Mouse (Mus musculus) lung, embryonic 16.5 days (tissue): ENCODE measurements around the gene Tmem97. TPM values are rescaled to one million over a fixed set of nuclear protein-coding genes. Genes with fewer than 3 reads are reported as not detected.
"Not testable (repeated sequence)": the region's sequence is repeated elsewhere in the genome, so short reads cannot be mapped to it uniquely, and the experiment has no call there.

ENCODE experiments used
- ATAC-seq: fragments of 200-750 bp; cut with Nextera tagmentation; 2 replicates; pipeline ENCODE4 v1.8.0; 2017; ENCODE audit warnings: low read depth, mild to moderate bottlenecking, moderate library complexity
- H3K27ac ChIP-seq: fragments of 300-500 bp; sonication (generic); 2 replicates; pipeline ENCODE4 v1.5.1; 2014; ENCODE audit warnings: mild to moderate bottlenecking, control low read depth, low read length
- H3K27me3 ChIP-seq: fragments of 300-500 bp; sonication (generic); 2 replicates; pipeline ENCODE4 v1.6.1; 2014; ENCODE audit warnings: low read depth, low read length, mixed read lengths; ENCODE audit not compliant: control insufficient read depth, insufficient read depth
- H3K36me3 ChIP-seq: fragments of 300-500 bp; sonication (generic); 2 replicates; pipeline ENCODE4 v1.6.1; 2014; ENCODE audit warnings: low read length; ENCODE audit not compliant: control insufficient read depth, insufficient read depth
- H3K4me1 ChIP-seq: fragments of 300-500 bp; sonication (generic); replicated peaks from 2 replicates; pipeline ENCODE4 v1.6.1; 2014; ENCODE audit warnings: low read length, mixed read lengths; ENCODE audit not compliant: control insufficient read depth, insufficient read depth
- H3K4me2 ChIP-seq: fragments of 300-500 bp; sonication (generic); 2 replicates; pipeline ENCODE4 v1.6.1; 2014; ENCODE audit warnings: low read depth, low read length, control low read depth
- H3K4me3 ChIP-seq: fragments of 300-500 bp; sonication (generic); 2 replicates; pipeline ENCODE4 v1.5.1; 2014; ENCODE audit warnings: mild to moderate bottlenecking, low read length, control low read depth
- H3K9ac ChIP-seq: fragments of 300-500 bp; sonication (generic); 2 replicates; pipeline ENCODE4 v1.6.1; 2014; ENCODE audit warnings: low read length, control low read depth
- H3K9me3 ChIP-seq: fragments of 300-500 bp; sonication (generic); 2 replicates; pipeline ENCODE4 v1.6.1; 2016; ENCODE audit warnings: low read length; ENCODE audit not compliant: control insufficient read depth
- WGBS: fragments of 180-500 bp; shearing (Covaris S2); extraction: QIAGEN DNeasy Blood & Tissue Kit; methylation state at CpG from one replicate; pipeline ENCODE4 v1.1.7; 2014; 5-methylcytosine and 5-hydroxymethylcytosine counted together
- polyA plus RNA-seq: library from polyadenylated mRNA; unstranded; fragments of >200 nt; fragmentation: Nextera tagmentation; extraction: Ambion mirVana; gene quantifications from 2 replicates; pipeline ENCODE4 v1.2.1, GENCODE M21; 2015

Tmem97 gene
- 64.7 and 71.5 TPM in 2 replicates for polyA plus RNA-seq

- under 1% methylated on average over 59 of the region's 60 CpGs for WGBS
- peak within 1 kb of the TSS; percentile 80 for H3K9ac ChIP-seq
- no peaks in the 10 kb centered on the region for H3K27me3 ChIP-seq
- H3K36me3 ChIP-seq: peaks cover 2% of the 10 kb centered on the region; the same call in 1 of the 2 replicates
- ATAC-seq: peak; percentile 100
- peak within 1 kb of the TSS; percentile 79 for H3K4me3 ChIP-seq
- H3K9me3 ChIP-seq: no peaks in the 10 kb centered on the region
- peak within 1 kb of the TSS; percentile 93 for H3K4me2 ChIP-seq
- H3K4me1 ChIP-seq: peaks cover 25% of the 10 kb centered on the region
- H3K27ac ChIP-seq: peak within 1 kb of the TSS; percentile 81
Observed at GRCm38 (mm10) chr11:78550168-78551058, at the start of gene Tmem97. Gene Tmem97, minus strand, starts transcription at chr11:78550777.

DNA sequence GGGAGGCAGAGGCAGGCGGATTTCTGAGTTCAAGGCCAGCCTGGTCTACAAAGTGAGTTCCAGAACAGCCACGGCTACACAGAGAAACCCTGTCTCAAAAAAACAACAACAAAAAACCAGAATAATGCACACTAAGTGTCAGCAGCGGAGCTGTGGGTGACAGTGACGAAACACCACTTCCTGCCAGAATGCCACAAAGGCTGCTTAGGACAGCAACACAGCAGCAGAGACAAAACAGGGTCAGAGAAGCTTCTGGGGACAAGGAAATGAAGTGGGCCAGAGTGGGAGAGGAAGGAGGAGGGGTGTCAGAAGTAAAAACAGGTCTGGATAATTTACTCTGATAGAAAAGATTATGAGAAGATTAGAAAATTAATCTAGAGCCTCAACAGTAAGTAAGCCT, 49.5 kb upstream of the Tmem97 start:
- peak; percentile 63 for ATAC-seq
- H3K4me3 ChIP-seq: no peak overlapping the region
- 55% methylated on average over 4 of the region's 4 CpGs for WGBS

DNA sequence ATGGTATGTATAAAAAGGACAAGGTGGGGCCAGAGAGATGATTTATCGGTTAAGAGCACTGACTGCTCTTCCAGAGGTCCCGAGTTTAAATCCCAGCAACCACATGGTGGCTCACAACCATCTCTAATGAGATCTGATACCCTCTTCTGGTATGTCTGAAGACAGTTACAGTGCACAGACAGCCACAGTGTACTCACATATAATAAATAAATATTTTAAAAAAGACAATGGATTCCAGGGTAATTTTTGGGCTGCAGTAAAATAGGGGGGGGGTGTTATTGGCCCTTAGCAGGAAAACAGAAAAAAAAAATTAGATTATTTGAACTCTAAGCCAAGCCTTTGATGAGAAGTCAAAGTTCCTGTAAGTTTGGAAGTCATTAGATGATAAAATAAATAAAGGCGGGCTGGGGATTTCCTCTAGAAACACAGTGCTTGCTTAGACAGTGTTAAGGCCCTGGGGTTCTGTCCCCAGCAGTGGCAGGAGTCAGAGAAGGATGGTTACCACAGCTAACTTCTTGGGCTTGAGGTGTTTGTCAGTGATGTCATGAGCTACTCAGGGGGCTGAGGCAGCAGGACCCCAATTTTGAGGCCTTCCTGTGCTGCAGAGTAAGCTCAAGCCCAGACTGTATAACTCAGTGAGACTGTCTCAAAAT, 48.3 kb upstream of the Tmem97 start:
- ATAC-seq: peak; percentile 74; the same call in 1 of the 2 replicates
- H3K27me3 ChIP-seq: no peaks in the 10 kb centered on the region
- H3K9me3 ChIP-seq: no peaks in the 10 kb centered on the region
- H3K4me2 ChIP-seq: no peak overlapping the region
- H3K4me1 ChIP-seq: peaks cover 7% of the 10 kb centered on the region; the same call in 1 of the 2 replicates
- H3K4me3 ChIP-seq: no peak overlapping the region
- peak overlapping the region; percentile 66 for H3K27ac ChIP-seq
- 37% methylated on average over 3 of the region's 3 CpGs for WGBS
- no peak overlapping the region for H3K9ac ChIP-seq
- H3K36me3 ChIP-seq: no peaks in the 10 kb centered on the region

More for the DNA sequence above, 49.5 kb upstream of the Tmem97 start:
- Histone ChIP-seq H3K27me3 (no peaks in the 10 kb centered on the region), H3K27ac (peak overlapping the region; percentile 18; the same call in 1 of the 2 replicates), H3K9me3 (no peaks in the 10 kb centered on the region), H3K4me2 (no peak overlapping the region), H3K36me3 (no peaks in the 10 kb centered on the region), H3K4me1 (peaks cover 7% of the 10 kb centered on the region; the same call in 1 of the 2 replicates), H3K9ac (no peak overlapping the region)

DNA sequence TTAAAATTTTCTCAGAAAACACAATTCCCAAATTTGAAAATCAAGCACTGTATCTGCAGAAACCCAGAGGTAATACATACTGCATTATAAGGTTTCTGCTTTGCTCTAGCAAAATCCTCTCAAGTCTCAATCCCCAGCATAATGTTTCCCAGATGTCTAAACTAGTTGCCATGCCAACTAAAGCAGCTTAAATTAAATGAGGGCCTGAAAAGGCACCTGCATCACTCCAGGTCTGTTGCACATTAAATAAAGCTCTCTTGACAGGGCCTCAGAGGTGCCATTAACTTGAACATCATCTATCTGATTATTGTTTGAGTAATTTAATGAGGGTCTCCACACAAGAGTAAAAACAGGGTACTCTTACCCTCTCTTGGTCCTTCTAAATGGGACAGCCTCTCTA, 46.2 kb upstream of the Tmem97 start:
- ATAC-seq: no peak
- Histone ChIP-seq H3K27me3 (no peaks in the 10 kb centered on the region), H3K4me3 (no peak overlapping the region), H3K36me3 (no peaks in the 10 kb centered on the region), H3K4me1 (peaks cover 7% of the 10 kb centered on the region; the same call in 1 of the 2 replicates), H3K4me2 (no peak overlapping the region), H3K9ac (no peak overlapping the region), H3K27ac (no peak overlapping the region), H3K9me3 (no peaks in the 10 kb centered on the region)

DNA sequence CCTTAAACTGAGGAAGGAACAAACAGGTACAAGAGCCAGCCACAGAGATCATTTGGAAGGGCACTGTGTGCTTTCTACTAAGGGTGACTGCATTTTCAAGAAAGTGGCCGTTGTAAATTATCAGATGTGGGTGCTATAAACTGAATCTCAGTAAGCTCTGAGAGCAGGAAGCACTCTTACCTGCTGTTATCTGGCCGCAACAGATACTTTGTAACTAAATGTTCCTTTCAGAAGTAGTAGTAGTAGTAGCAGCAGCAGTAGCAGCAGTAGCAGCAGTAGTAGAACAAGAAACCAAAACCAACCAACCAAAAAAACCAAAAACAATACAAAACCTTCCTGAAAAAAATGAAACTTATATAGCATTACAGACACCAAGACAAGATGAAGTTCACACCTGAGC, 45.2 kb upstream of the Tmem97 start:
- WGBS: 87% methylated on average over 2 of the region's 2 CpGs
- no peak overlapping the region for H3K9ac ChIP-seq
- no peaks in the 10 kb centered on the region for H3K27me3 ChIP-seq
- no peaks in the 10 kb centered on the region for H3K36me3 ChIP-seq
- no peak overlapping the region for H3K4me2 ChIP-seq
- no peak overlapping the region for H3K27ac ChIP-seq
- no peaks in the 10 kb centered on the region for H3K9me3 ChIP-seq
- no peak overlapping the region for H3K4me3 ChIP-seq
- ATAC-seq: no peak
- peaks cover 5% of the 10 kb centered on the region; the same call in 1 of the 2 replicates for H3K4me1 ChIP-seq

DNA sequence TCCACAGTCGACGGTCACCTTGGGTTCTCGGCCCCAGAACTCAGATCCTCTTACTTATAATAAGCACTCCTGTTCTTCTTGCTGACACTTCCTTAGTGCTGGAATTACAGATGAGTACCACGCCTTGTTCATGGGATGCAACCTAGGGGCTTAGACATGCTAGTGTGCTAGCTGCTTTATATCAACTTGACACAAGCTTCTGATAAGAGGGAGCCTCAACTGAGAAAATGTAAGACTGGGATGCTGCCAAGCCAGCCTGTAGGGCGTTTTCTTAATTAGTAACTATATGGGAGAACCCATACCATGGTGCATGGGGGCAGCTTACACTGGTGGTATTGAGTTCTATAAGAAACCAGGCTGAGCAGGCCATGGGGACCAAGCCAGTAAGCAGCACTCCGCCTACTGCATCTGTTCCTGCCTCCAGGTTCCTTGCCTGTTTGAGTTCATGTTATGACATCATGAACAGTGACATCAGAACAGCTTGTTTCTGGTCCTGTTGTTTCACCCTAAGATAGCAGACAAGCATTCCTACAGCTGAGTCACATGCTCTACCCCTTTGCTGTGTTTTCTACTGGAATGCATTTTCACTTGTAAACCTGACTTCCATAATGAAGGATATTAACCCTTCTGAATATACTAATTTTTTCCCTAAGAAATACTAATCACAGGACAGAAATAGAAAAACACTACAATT, 43.8 kb upstream of the Tmem97 start:
- Histone ChIP-seq H3K27ac (no peak overlapping the region), H3K4me2 (no peak overlapping the region), H3K9ac (no peak overlapping the region), H3K27me3 (no peaks in the 10 kb centered on the region), H3K4me3 (no peak overlapping the region), H3K9me3 (no peaks in the 10 kb centered on the region), H3K36me3 (0 out of 2 replicates have a peak, but pooled peaks cover 3% of the 10 kb centered on the region), H3K4me1 (peaks cover 3% of the 10 kb centered on the region; the same call in 1 of the 2 replicates)
- ATAC-seq: no peak
- WGBS: 92% methylated on average over 6 of the region's 6 CpGs

- ATAC-seq, H3K27ac ChIP-seq, H3K27me3 ChIP-seq, H3K4me3 ChIP-seq, H3K4me2 ChIP-seq, H3K9ac ChIP-seq, H3K4me1 ChIP-seq, H3K9me3 ChIP-seq: not testable (repeated sequence)
- peaks cover 15% of the 10 kb centered on the region for H3K36me3 ChIP-seq
- 95% methylated on average over 1 of the region's 1 CpGs for WGBS
Observed at GRCm38 (mm10) chr11:78587677-78588076, 37.1 kb upstream of the Tmem97 start.

- Histone ChIP-seq H3K27ac (no peak overlapping the region), H3K9me3 (peaks cover 2% of the 10 kb centered on the region; the same call in 1 of the 2 replicates), H3K4me1 (no peaks in the 10 kb centered on the region), H3K36me3 (peaks cover 18% of the 10 kb centered on the region), H3K27me3 (no peaks in the 10 kb centered on the region), H3K9ac (no peak overlapping the region), H3K4me2 (no peak overlapping the region), H3K4me3 (no peak overlapping the region)
- no peak for ATAC-seq
Observed at GRCm38 (mm10) chr11:78586099-78586498, 35.5 kb upstream of the Tmem97 start.

DNA sequence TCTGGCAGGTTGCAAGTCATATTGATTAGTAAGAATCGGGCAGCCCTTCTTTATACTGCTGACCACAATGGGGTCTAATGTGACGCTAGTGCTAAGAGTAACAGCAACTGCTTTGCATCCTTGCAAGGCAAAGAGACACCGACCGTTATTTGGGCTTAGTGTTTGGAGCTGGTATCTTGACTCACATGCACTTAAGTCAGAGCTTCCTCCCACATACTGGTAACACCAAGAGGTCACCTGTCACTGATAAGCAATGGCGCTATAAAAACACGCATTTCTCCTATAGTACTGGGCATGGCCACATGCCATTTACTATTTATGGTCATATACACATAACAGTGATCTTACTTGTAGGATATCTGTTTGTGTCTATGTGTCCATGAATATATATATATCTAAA, 32.3 kb upstream of the Tmem97 start:
- no peak for ATAC-seq
- WGBS: 71% methylated on average over 6 of the region's 6 CpGs
- H3K4me2 ChIP-seq: no peak overlapping the region
- peaks cover 2% of the 10 kb centered on the region; the same call in 1 of the 2 replicates for H3K9me3 ChIP-seq
- no peak overlapping the region for H3K27ac ChIP-seq
- H3K27me3 ChIP-seq: no peaks in the 10 kb centered on the region
- peaks cover 23% of the 10 kb centered on the region for H3K36me3 ChIP-seq
- no peak overlapping the region for H3K4me3 ChIP-seq
- no peak overlapping the region for H3K9ac ChIP-seq
- H3K4me1 ChIP-seq: no peaks in the 10 kb centered on the region
